Mouse (Mus musculus) intestine, embryonic 16.5 days (tissue): ENCODE measurements around the gene Olfr1160. TPM values are rescaled to one million over a fixed set of nuclear protein-coding genes. Genes with fewer than 3 reads are reported as not detected.
"Not testable (repeated sequence)": the region's sequence is repeated elsewhere in the genome, so short reads cannot be mapped to it uniquely, and the experiment has no call there.

Experiments used
- ATAC-seq: fragments of 200-750 bp; cut with Nextera tagmentation; 2 replicates; pipeline ENCODE4 v1.8.0; 2017; ENCODE audit warnings: moderate TSS enrichment, moderate library complexity
- H3K27ac ChIP-seq: fragments of 300-500 bp; sonication (generic); 2 replicates; pipeline ENCODE4 v1.5.1; 2014; ENCODE audit warnings: mild to moderate bottlenecking, low read length
- H3K27me3 ChIP-seq: fragments of 300-500 bp; sonication (generic); replicated peaks from 2 replicates; pipeline ENCODE4 v1.6.1; 2014; ENCODE audit warnings: low read length, control low read depth, mixed read lengths; ENCODE audit not compliant: control insufficient read depth, insufficient read depth
- H3K36me3 ChIP-seq: fragments of 300-500 bp; sonication (generic); 2 replicates; pipeline ENCODE4 v1.6.1; 2014; ENCODE audit warnings: low read length, control low read depth; ENCODE audit not compliant: control insufficient read depth, insufficient read depth
- H3K4me1 ChIP-seq: fragments of 300-500 bp; sonication (generic); 2 replicates; pipeline ENCODE4 v1.6.1; 2014; ENCODE audit warnings: low read length, control low read depth, mixed read lengths; ENCODE audit not compliant: control insufficient read depth, insufficient read depth
- H3K4me2 ChIP-seq: fragments of 300-500 bp; sonication (generic); 2 replicates; pipeline ENCODE4 v1.6.1; 2014; ENCODE audit warnings: low read depth, low read length, control low read depth
- H3K4me3 ChIP-seq: fragments of 300-500 bp; sonication (generic); 2 replicates; pipeline ENCODE4 v1.5.1; 2014; ENCODE audit warnings: mild to moderate bottlenecking, low read length
- H3K9ac ChIP-seq: fragments of 300-500 bp; sonication (generic); 2 replicates; pipeline ENCODE4 v1.6.1; 2014; ENCODE audit warnings: low read depth, low read length
- H3K9me3 ChIP-seq: fragments of 300-500 bp; sonication (generic); 2 replicates; pipeline ENCODE4 v1.6.1; 2016; ENCODE audit warnings: low read length, control low read depth; ENCODE audit not compliant: control insufficient read depth
- WGBS: fragments of 180-500 bp; shearing (Covaris S2); extraction: QIAGEN DNeasy Blood & Tissue Kit; methylation state at CpG from one replicate; pipeline ENCODE4 v1.1.7; 2014; 5-methylcytosine and 5-hydroxymethylcytosine counted together
- polyA plus RNA-seq: library from polyadenylated mRNA; unstranded; fragments of >200 nt; fragmentation: Nextera tagmentation; extraction: Ambion mirVana; gene quantifications from 2 replicates; pipeline ENCODE4 v1.2.1, GENCODE M21; 2015

Olfr1160 gene
- polyA plus RNA-seq = not detected in 2 replicates

GRCm38 (mm10) chr2:88007515-88008318 lies at the start of gene Olfr1160:
Gene Olfr1160, minus strand, starts transcription at chr2:88008268.
- no peak within 1 kb of the TSS for H3K4me2 ChIP-seq
- no peak within 1 kb of the TSS for H3K4me3 ChIP-seq
- no peaks in the 10 kb centered on the region for H3K36me3 ChIP-seq
- H3K9ac ChIP-seq = no peak within 1 kb of the TSS
- no peaks in the 10 kb centered on the region for H3K27me3 ChIP-seq
- no peak within 1 kb of the TSS for H3K27ac ChIP-seq
- ATAC-seq = peak; percentile 99
- H3K9me3 ChIP-seq = no peaks in the 10 kb centered on the region
- H3K4me1 ChIP-seq = no peaks in the 10 kb centered on the region

GRCm38 (mm10) chr2:88051029-88051428 lies 43.0 kb upstream of the Olfr1160 start, which contains the start of gene Olfr1162:
Gene Olfr1162, minus strand, starts transcription at chr2:88051129.
- ATAC-seq = no peak
- Histone ChIP-seq H3K4me2 (no peak within 1 kb of the TSS), H3K4me3 (no peak within 1 kb of the TSS), H3K36me3 (no peaks in the 10 kb centered on the region), H3K4me1 (no peaks in the 10 kb centered on the region), H3K9ac (no peak within 1 kb of the TSS), H3K27me3 (no peaks in the 10 kb centered on the region), H3K27ac (no peak within 1 kb of the TSS), H3K9me3 (no peaks in the 10 kb centered on the region)
- WGBS = 84% methylated on average over 1 of the region's 1 CpGs

- H3K27me3 ChIP-seq = no peaks in the 10 kb centered on the region
- H3K4me3 ChIP-seq = no peak within 1 kb of the TSS
- no peak within 1 kb of the TSS for H3K9ac ChIP-seq
- H3K9me3 ChIP-seq = no peaks in the 10 kb centered on the region
- H3K27ac ChIP-seq = no peak within 1 kb of the TSS
- no peaks in the 10 kb centered on the region for H3K4me1 ChIP-seq
- H3K4me2 ChIP-seq = no peak within 1 kb of the TSS
- no peaks in the 10 kb centered on the region for H3K36me3 ChIP-seq
- no peak for ATAC-seq
Observed at GRCm38 (mm10) chr2:88037599-88037998, 29.5 kb upstream of the Olfr1160 start, which contains the start of gene Olfr73. Gene Olfr73, minus strand, starts transcription at chr2:88037699.

- H3K4me3 ChIP-seq, H3K9me3 ChIP-seq, H3K4me2 ChIP-seq, ATAC-seq, H3K4me1 ChIP-seq, H3K36me3 ChIP-seq, H3K9ac ChIP-seq, H3K27ac ChIP-seq, H3K27me3 ChIP-seq: not testable (repeated sequence)
- WGBS = 67% methylated on average over 1 of the region's 1 CpGs
Observed at GRCm38 (mm10) chr2:88022474-88022873, 14.4 kb upstream of the Olfr1160 start, which contains the start of gene Olfr1161. Gene Olfr1161, plus strand, starts transcription at chr2:88022774.

GRCm38 (mm10) chr2:87989813-87990212 lies 18.3 kb downstream of the Olfr1160 start, which contains the start of gene Olfr1158:
Gene Olfr1158, plus strand, starts transcription at chr2:87990113.
- Histone ChIP-seq H3K4me2 (no peak within 1 kb of the TSS), H3K27ac (no peak within 1 kb of the TSS), H3K27me3 (no peaks in the 10 kb centered on the region), H3K9me3 (no peaks in the 10 kb centered on the region), H3K36me3 (no peaks in the 10 kb centered on the region), H3K4me1 (no peaks in the 10 kb centered on the region), H3K4me3 (no peak within 1 kb of the TSS), H3K9ac (no peak within 1 kb of the TSS)
- no peak for ATAC-seq

- Histone ChIP-seq H3K9me3 (no peaks in the 10 kb centered on the region), H3K27ac (no peak within 1 kb of the TSS), H3K27me3 (no peaks in the 10 kb centered on the region), H3K9ac (no peak within 1 kb of the TSS), H3K4me2 (no peak within 1 kb of the TSS), H3K36me3 (no peaks in the 10 kb centered on the region), H3K4me3 (no peak within 1 kb of the TSS), H3K4me1 (no peaks in the 10 kb centered on the region)
- WGBS = 76% methylated on average over 3 of the region's 3 CpGs
- ATAC-seq = no peak
Observed at GRCm38 (mm10) chr2:87974563-87974962, 33.5 kb downstream of the Olfr1160 start, which contains the start of gene Olfr74. Gene Olfr74, minus strand, starts transcription at chr2:87974663.

- Histone ChIP-seq H3K4me3 (no peak within 1 kb of the TSS), H3K27ac (no peak within 1 kb of the TSS), H3K4me1 (no peaks in the 10 kb centered on the region), H3K4me2 (no peak within 1 kb of the TSS), H3K9ac (no peak within 1 kb of the TSS), H3K36me3 (no peaks in the 10 kb centered on the region), H3K27me3 (no peaks in the 10 kb centered on the region), H3K9me3 (no peaks in the 10 kb centered on the region)
- 94% methylated on average over 4 of the region's 4 CpGs for WGBS
- no peak for ATAC-seq
Observed at GRCm38 (mm10) chr2:87968199-87968598, 39.9 kb downstream of the Olfr1160 start, which contains the start of gene Olfr1157. Gene Olfr1157, minus strand, starts transcription at chr2:87968299.

GRCm38 (mm10) chr2:87953000-87953399 lies 55.1 kb downstream of the Olfr1160 start, which contains the start of gene Olfr1156:
Gene Olfr1156, minus strand, starts transcription at chr2:87953100.
- Histone ChIP-seq H3K27ac (no peak within 1 kb of the TSS), H3K9me3 (no peaks in the 10 kb centered on the region), H3K4me3 (no peak within 1 kb of the TSS), H3K27me3 (no peaks in the 10 kb centered on the region), H3K9ac (no peak within 1 kb of the TSS), H3K4me2 (no peak within 1 kb of the TSS), H3K36me3 (no peaks in the 10 kb centered on the region), H3K4me1 (no peaks in the 10 kb centered on the region)
- ATAC-seq = no peak
